Mouse (Mus musculus): ENCODE data around the gene Fstl4.

DNA sequence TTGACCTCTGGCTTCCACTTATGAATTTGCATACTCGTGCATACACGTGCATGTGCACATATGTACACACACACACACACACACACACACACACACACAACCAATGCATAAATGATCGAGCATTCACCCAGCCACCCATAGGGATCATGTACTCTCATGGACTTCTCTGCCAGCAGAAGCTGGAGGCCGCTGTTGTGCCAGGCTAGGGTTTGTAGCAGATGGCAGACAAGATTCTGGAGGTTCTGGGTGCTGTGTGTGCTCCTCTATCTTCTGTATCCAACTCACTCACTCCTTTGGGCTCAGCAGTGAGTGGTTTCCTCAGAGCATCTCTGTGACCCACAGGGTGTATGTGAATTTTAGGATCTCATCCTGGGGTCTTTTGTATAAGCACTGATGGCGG lies 230.3 kb downstream of the Fstl4 start:
- TF ChIP-seq CTCF (IDR thresholded peaks at IDR 0.05) (no peak), POLR2A (IDR thresholded peaks at IDR 0.05; ENCODE audit: insufficient read depth, low read depth, low read length) (no peak)
